Mouse (Mus musculus): ENCODE results near the gene Stard8.
"Not testable (repeated sequence)": the region's sequence is repeated elsewhere in the genome, so short reads cannot be mapped to it uniquely, and the experiment has no call there.

The Stard8 gene

DNA sequence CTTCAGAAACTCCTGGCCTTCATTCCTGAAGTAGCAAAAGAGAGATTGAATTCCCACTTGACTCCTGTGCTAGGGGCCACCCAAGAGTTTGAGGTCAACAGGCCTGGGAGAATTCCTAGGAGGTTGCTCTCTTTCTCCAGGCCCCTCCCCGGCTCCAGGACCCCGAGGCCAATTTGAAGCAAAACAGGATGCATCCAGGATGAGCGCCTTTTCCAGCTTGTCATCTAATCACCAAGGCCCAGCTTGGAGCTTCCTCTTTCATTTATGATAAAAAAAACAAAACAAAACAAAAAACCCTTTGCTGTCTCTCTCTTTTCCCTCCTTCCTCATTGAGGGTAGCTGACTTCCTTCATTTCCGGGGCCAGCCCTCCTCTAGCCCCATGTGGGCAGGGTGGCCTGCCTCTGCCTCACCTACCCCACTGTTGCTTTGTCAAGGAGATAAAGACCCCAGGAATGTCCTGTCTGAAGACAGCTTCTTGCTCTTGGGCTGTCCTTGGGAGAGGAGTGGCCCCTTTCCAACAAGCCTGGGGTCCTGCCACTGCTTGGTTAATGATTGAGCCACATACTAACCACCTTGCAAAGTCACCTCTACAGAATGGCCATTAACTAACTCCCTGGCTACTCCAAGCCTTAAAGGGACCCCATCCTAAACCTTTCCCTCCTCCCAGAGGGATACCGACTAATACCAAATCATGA lies 43.5 kb downstream of the Stard8 start:
- no peak for DNase-seq (ENCODE audit: low read depth, low spot score)

DNA sequence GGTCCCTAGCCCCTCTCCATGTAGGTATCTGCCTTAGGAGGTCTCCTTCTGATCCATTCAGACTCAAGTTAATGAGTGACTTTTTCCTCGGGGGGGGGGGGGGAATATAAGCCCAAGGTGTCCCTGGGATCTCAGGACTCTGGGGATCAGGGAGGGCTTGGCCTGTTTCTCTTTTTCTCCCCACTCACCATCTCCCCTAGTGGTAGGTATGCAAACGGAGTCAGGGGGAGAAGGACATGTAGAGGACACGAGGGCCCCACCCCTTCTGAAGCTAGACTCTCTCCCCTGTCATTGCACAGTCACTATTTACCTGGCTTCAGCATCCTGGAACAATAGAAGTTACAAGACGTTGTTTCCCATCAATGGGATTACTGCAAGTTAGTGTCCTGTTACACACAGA lies 45.1 kb downstream of the Stard8 start:
- peak; percentile 84 for DNase-seq (ENCODE audit: low read depth, low spot score)

DNA sequence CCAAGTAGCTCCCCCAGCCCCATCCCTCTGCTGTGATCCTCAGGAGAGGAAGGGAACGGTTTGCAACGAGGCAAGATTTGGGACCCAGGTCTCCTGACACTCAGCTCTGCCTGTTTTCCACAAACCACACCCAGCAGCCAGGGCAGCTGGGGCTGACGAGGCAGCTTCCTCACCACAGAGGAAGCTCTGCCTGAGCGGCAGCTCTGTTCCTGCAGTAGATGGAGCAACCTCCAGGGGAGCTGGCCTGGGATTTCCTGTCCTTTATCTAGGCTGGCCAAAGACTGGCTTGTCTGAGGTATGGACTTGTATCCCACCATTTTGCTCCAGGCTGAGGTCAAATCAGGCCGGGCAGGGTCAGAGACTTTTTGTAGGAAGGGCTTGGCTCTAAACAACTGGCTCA lies 46.2 kb downstream of the Stard8 start:
- peak; percentile 69 for DNase-seq (ENCODE audit: low read depth, low spot score)

DNA sequence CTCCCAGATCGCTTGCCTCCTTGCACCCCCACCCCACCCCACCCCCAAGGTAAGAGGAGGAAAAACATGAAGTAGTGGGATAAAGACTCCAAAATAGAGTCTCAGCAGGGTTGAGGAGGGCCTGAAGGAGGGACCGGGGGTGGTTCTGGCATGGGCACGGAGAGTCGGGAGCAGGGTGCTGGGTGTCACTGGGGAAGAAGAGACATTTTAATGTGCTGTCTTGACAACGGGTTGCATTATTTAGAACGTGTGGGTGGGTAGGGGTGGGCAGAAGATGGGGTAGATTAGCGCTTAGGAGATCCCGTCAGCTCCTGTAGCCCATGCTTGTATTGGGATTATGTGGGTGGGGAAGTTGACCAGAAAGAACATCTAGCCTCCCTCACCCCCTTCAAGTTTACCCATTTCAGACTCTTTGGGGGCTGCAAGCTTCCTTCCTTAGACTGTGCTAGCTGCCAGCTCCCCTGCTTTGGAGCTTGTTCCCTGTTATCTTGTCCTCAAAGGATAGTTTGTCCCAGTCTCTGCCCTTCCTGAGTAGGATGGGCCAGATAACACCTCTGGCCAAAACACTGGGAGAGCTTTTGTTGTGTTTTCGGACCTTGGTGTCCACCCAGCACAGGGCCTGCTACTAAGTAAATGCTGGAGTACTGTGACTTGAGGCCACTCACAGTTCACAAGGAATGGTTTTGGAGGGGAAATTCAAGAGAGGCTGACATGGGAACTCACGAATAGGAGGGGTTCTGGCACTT lies 47.9 kb downstream of the Stard8 start:
- no peak for DNase-seq (ENCODE audit: low read depth, low spot score)

GRCm38 (mm10) chrX:99052255-99052654 lies 49.2 kb downstream of the Stard8 start:
- no peak for DNase-seq (ENCODE audit: low read depth, low spot score)

DNA sequence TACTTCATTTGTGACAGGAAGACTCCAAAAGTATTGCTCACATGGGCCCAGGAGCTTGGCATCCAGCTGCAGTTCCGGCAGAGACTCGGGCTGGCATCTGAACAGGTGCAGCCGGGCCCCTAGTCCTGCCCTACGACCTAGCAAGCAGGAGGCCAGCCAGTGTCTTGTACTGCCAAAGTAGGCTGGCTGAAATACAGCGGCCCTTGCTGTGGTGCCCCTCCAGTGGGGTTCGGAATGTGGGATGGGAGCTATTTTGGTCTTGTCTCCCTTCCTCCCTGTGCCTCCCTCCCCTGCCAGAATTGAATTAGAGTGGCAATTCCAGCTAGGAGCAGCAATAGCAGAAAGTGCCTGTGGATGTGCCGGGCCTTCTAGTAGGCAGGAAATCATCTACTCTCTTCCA lies 51.5 kb downstream of the Stard8 start:
- no peak for DNase-seq (ENCODE audit: low read depth, low spot score)

GRCm38 (mm10) chrX:99057772-99058440 lies 54.9 kb downstream of the Stard8 start:
- DNase-seq (ENCODE audit: low read depth, low spot score) = peak; percentile 74

- DNase-seq (ENCODE audit: low read depth, low spot score) = peak; percentile 37
These were observed 56.1 kb downstream of the Stard8 start for GRCm38 (mm10) chrX:99059119-99059518.

- DNase-seq (ENCODE audit: low read depth, low spot score) = no peak
These were observed 62.5 kb downstream of the Stard8 start for GRCm38 (mm10) chrX:99065582-99065981.

- no peak for DNase-seq (ENCODE audit: low read depth, low spot score)
These were observed 63.5 kb downstream of the Stard8 start for GRCm38 (mm10) chrX:99066550-99066949.

DNA sequence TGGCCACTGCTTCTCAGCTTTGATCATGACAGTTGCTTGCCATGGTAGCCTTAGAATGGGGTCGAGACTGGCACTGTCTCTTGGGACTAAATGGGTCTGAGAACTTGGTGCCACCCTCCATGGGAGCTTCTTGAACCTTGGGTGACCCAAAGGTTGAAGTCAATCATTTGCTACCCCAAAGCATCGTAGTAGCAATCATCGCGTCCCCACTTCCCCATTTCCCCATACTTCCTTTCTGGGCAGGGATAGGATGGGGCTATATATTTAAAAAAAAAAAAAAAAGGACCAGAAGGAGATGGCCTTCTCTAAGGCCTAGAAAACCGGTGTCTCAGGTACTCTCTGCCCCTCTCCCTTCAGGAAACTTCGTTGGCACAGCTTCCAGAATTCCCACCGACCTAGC lies 64.2 kb downstream of the Stard8 start:
- no peak for DNase-seq (ENCODE audit: low read depth, low spot score)

- no peak for DNase-seq (ENCODE audit: low read depth, low spot score)
These were observed 64.7 kb downstream of the Stard8 start for GRCm38 (mm10) chrX:99067671-99068151.

DNA sequence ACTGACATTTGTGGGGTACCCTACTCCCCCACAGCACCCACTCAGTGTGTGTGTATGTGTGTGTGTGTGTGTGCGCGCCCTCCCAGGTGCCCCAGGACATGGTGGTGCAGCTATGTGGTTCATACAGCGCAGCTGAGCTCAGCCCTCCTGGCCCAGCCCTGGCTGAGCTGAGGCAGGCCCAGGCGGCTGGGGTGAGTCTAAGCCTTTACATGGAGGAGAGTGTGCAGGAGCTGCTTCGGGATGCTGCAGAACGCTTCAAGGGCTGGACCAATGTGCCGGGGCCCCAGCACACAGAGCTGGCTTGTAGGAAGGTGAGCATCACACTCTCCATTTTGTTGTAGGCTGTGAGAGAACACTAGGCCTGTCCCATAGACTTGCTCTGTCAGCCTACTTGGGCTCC lies 68.1 kb downstream of the Stard8 start:
- DNase-seq (ENCODE audit: low read depth, low spot score) = no peak

DNA sequence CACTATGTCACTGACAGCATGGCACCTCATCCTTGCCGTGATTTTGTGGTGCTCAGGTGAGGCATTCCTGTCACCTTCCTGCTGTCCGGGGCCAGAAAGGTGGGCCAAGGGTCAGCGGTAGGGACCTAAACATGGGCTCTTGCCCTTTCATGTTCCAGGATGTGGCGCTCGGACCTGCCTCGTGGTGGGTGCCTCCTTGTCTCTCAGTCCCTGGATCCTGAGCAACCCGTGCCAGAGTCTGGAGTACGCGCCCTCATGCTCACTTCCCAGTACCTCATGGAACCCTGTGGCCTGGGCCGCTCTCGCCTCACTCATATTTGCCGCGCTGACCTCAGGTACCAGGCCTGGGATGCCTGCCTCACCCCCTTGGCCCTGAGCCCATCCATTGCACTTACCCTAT lies 69.5 kb downstream of the Stard8 start:
- no peak for DNase-seq (ENCODE audit: low read depth, low spot score)

GRCm38 (mm10) chrX:99075111-99075510 lies 72.1 kb downstream of the Stard8 start:
- no peak for DNase-seq (ENCODE audit: low read depth, low spot score)

GRCm38 (mm10) chrX:99076460-99076859 lies 73.4 kb downstream of the Stard8 start:
- DNase-seq (ENCODE audit: low read depth, low spot score) = no peak

DNA sequence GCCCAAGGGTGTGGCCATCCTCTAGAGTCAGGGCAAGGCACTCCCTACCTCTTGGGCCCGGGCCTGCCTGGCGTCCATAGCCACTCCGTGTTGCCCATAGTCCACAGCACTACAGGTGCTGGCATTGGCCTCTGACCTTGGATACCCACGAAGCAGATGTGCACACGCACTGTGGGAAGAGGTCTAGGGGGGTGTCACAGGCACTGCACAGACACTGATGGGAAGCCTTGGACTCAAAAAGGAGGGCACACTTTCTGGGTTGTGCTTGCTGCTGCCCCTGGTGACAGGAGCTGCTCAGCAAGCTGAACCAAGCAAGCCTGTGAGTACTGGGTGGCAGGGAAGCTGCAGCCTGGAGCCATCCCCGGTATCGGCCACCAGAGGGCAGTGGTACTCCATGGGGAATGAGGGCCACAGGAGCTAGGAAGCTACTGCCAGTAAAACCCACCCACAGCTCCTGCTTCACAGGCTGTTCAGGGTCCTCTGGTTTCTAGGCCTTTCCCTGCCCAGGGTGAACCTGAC lies 75.4 kb downstream of the Stard8 start:
- DNase-seq (ENCODE audit: low read depth, low spot score) = not testable (repeated sequence)

DNA sequence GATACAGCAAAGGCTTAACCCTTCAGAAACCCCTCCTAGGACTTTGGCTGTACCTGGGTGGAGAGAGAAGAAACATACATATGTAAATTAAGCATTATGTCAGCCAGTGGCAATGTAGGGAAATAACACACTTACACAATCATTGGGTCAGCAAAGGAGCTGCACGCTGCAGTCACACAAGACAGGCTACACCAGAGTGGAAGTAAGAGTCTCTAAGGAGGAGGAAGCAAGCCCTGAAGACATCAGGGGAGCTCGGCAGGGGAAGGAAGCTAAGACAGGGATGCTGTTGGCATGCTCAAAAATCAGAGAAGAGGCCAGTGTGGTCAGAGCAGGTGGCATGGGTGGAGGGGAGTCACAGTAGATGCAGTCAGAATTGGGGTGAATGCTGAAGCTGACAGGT lies 89.7 kb downstream of the Stard8 start:
- DNase-seq (ENCODE audit: low read depth, low spot score) = no peak

- not testable (repeated sequence) for DNase-seq (ENCODE audit: low read depth, low spot score)
These were observed 108.2 kb downstream of the Stard8 start for GRCm38 (mm10) chrX:99111088-99111724.

GRCm38 (mm10) chrX:99119510-99119909 lies 116.5 kb downstream of the Stard8 start:
- DNase-seq (ENCODE audit: low read depth, low spot score) = no peak
